In genomic region chr6:54762021-54762420, GRCm38 (mm10) we compare ENCODE assay signal across 19 mouse cellular contexts. TPM values are rescaled to one million over a fixed set of nuclear protein-coding genes. Genes with fewer than 3 reads are reported as not detected.
DNase-seq lines count a peak whose midpoint lies in the region; ATAC-seq and TF ChIP-seq lines count a peak whose summit lies in the region.
"Had no signal": no experiment of that assay in that cellular context is flagged by ENCODE, and none has a peak within 500 bp of the region (broad histone marks: within the 10 kb centered on the region; RNA-seq: fewer than 3 reads in every experiment).

No protein-coding gene starts in this region.

- DNase-seq in kidney, adult 2 months = peak; percentile 89
- DNase-seq in kidney, postnatal 4 days = no peak
- peak; percentile 70 for DNase-seq in midbrain, embryonic 11.5 days (ENCODE audit: low spot score, missing footprints)
- DNase-seq in midbrain, embryonic 14.5 days = no peak
- DNase-seq in MEL (ENCODE audit: low read depth, low spot score) = peak; percentile 30
- no peak for DNase-seq in frontal cortex, postnatal 25 days (ENCODE audit: low spot score in 2 of 2)
- DNase-seq: adrenal gland, postnatal 10 days; cerebellum, adult 11 months; cerebellum, adult 8-10 months; cerebellum, postnatal 14 days; gastrocnemius, postnatal 14 days; heart, postnatal 36 days had no signal

- H3K4me1 ChIP-seq in kidney, adult 2 months (ENCODE audit: control insufficient read depth, insufficient read depth, low read length) = peaks cover 11% of the 10 kb centered on the region; the same call in 1 of the 2 replicates
- peaks cover 15% of the 10 kb centered on the region for H3K4me1 ChIP-seq in midbrain, embryonic 11.5 days (ENCODE audit: control insufficient read depth, insufficient read depth, low read length)
- peaks cover 18% of the 10 kb centered on the region for H3K4me1 ChIP-seq in midbrain, embryonic 14.5 days (ENCODE audit: control insufficient read depth, insufficient read depth, low read length)
- peaks cover 0 to 8% of the 10 kb centered on the region in 2 experiments; a peak in 2 of 4 replicates for H3K4me1 ChIP-seq in MEL (ENCODE audit: control insufficient read depth in 1 of 2, insufficient read depth in 2 of 2, low read length in 2 of 2)

- no peaks in the 10 kb centered on the region for H3K9me3 ChIP-seq in midbrain, embryonic 11.5 days (ENCODE audit: control insufficient read depth, low read length)
- H3K9me3 ChIP-seq in midbrain, embryonic 14.5 days (ENCODE audit: control insufficient read depth, low read length) = no peaks in the 10 kb centered on the region
- no peaks in the 10 kb centered on the region for H3K9me3 ChIP-seq in MEL (replicated peaks; ENCODE audit: insufficient read depth, low read length)
- H3K9me3 ChIP-seq: embryonic facial prominence, embryonic 12.5 days; heart, embryonic 13.5 days; hindbrain, embryonic 12.5 days had no signal

- no peak overlapping the region for H3K4me2 ChIP-seq in midbrain, embryonic 11.5 days
- H3K4me2 ChIP-seq in midbrain, embryonic 14.5 days (ENCODE audit: low read length) = no peak overlapping the region
- H3K4me2 ChIP-seq: embryonic facial prominence, embryonic 12.5 days; heart, embryonic 13.5 days; hindbrain, embryonic 12.5 days had no signal

- no peaks in the 10 kb centered on the region for H3K27me3 ChIP-seq in kidney, adult 2 months (replicated peaks; ENCODE audit: control insufficient read depth, insufficient read depth, low read length)
- no peaks in the 10 kb centered on the region; the same call in 1 of the 2 replicates for H3K27me3 ChIP-seq in midbrain, embryonic 11.5 days (ENCODE audit: control insufficient read depth, insufficient read depth, low read length)
- no peaks in the 10 kb centered on the region for H3K27me3 ChIP-seq in midbrain, embryonic 14.5 days (ENCODE audit: control insufficient read depth, insufficient read depth, low read length)
- no peaks in the 10 kb centered on the region; a peak in 1 of 4 replicates for H3K27me3 ChIP-seq in MEL (ENCODE audit: control insufficient read depth in 1 of 2, insufficient read depth in 2 of 2, low read length in 2 of 2)
- H3K27me3 ChIP-seq: CH12.LX had no signal

- ATAC-seq in midbrain, embryonic 11.5 days (ENCODE audit: low FRiP score) = no peak
- no peak for ATAC-seq in midbrain, embryonic 14.5 days (ENCODE audit: low FRiP score, low TSS enrichment)
- peak; percentile 51; the same call in 1 of the 2 replicates for ATAC-seq in granulocyte monocyte progenitor cell, adult 5-6 weeks (replicated peaks; ENCODE audit: poor library complexity, severe bottlenecking)
- ATAC-seq: forebrain, embryonic 16.5 days; hindbrain, embryonic 16.5 days had no signal

- TF ChIP-seq RAD21 in MEL (IDR thresholded peaks at IDR 0.05; ENCODE audit: low read depth, low read length) = no peak

- WGBS in kidney, adult 2 months = 64% methylated on average over 5 of the region's 5 CpGs
- 77% methylated on average over 5 of the region's 5 CpGs for WGBS in midbrain, embryonic 11.5 days
- WGBS in midbrain, embryonic 14.5 days = 76% methylated on average over 5 of the region's 5 CpGs

- H3K36me3 ChIP-seq in kidney, adult 2 months (ENCODE audit: control insufficient read depth, insufficient read depth, low read length) = no peaks in the 10 kb centered on the region
- no peaks in the 10 kb centered on the region for H3K36me3 ChIP-seq in midbrain, embryonic 11.5 days (ENCODE audit: control insufficient read depth, insufficient read depth, low read length)
- H3K36me3 ChIP-seq in midbrain, embryonic 14.5 days (ENCODE audit: control insufficient read depth, insufficient read depth, low read length) = no peaks in the 10 kb centered on the region
- H3K36me3 ChIP-seq in MEL (ENCODE audit: control insufficient read depth in 1 of 2, insufficient read depth in 2 of 2, low read length in 2 of 2) = peaks cover 0 to 2% of the 10 kb centered on the region in 2 experiments; a peak in 1 of 4 replicates
- H3K36me3 ChIP-seq: embryonic facial prominence, embryonic 12.5 days; heart, embryonic 13.5 days; hindbrain, embryonic 12.5 days had no signal

- H3K79me2 ChIP-seq in MEL (ENCODE audit: control insufficient read depth, insufficient read depth, low read length, poor library complexity) = no peaks in the 10 kb centered on the region

- no peak overlapping the region for H3K9ac ChIP-seq in midbrain, embryonic 11.5 days (ENCODE audit: low read length)
- no peak overlapping the region for H3K9ac ChIP-seq in midbrain, embryonic 14.5 days (replicated peaks; ENCODE audit: low read length)
- H3K9ac ChIP-seq in MEL (ENCODE audit: control insufficient read depth, low read depth, low read length, poor library complexity, severe bottlenecking) = no peak overlapping the region
- H3K9ac ChIP-seq: embryonic facial prominence, embryonic 12.5 days; heart, embryonic 13.5 days; hindbrain, embryonic 12.5 days had no signal

- TF ChIP-seq POLR2A in kidney, adult 2 months (IDR thresholded peaks at IDR 0.05; ENCODE audit: low read depth, low read length) = no peak
- TF ChIP-seq POLR2A in MEL (IDR thresholded peaks at IDR 0.05; ENCODE audit: control insufficient read depth in 1 of 2, insufficient read depth in 1 of 2, low read depth in 1 of 2, low read length in 2 of 2, poor library complexity in 1 of 2) = no peak

- H3K27ac ChIP-seq in kidney, adult 2 months (ENCODE audit: insufficient read depth, low read depth, low read length) = 0 out of 2 replicates have a peak overlapping the region, but pooled peaks have one; percentile 1
- H3K27ac ChIP-seq in midbrain, embryonic 11.5 days (ENCODE audit: low read depth, low read length) = no peak overlapping the region
- no peak overlapping the region for H3K27ac ChIP-seq in midbrain, embryonic 14.5 days (replicated peaks; ENCODE audit: low read depth, low read length)
- no peak overlapping the region for H3K27ac ChIP-seq in MEL (ENCODE audit: control insufficient read depth, low read depth, low read length)
- H3K27ac ChIP-seq: embryonic facial prominence, embryonic 12.5 days; heart, embryonic 13.5 days; hindbrain, embryonic 12.5 days had no signal

- TF ChIP-seq EP300 in MEL (IDR thresholded peaks at IDR 0.05; ENCODE audit: low read depth in 1 of 2, low read length in 2 of 2) = no peak

- H3K4me3 ChIP-seq in kidney, adult 2 months (ENCODE audit: insufficient read depth, low read depth, low read length) = no peak overlapping the region
- no peak overlapping the region for H3K4me3 ChIP-seq in midbrain, embryonic 11.5 days (ENCODE audit: low read depth, low read length)
- H3K4me3 ChIP-seq in midbrain, embryonic 14.5 days (replicated peaks; ENCODE audit: low read depth, low read length) = no peak overlapping the region
- H3K4me3 ChIP-seq in MEL (ENCODE audit: control insufficient read depth in 1 of 2, insufficient read depth in 1 of 2, low read depth in 2 of 2, low read length in 2 of 2) = no peak overlapping the region
- H3K4me3 ChIP-seq: embryonic facial prominence, embryonic 12.5 days; heart, embryonic 13.5 days; hindbrain, embryonic 12.5 days had no signal

- no peak for TF ChIP-seq CTCF in kidney, adult 2 months (conservative IDR thresholded peaks at IDR 0.05; ENCODE audit: insufficient read depth, insufficient read length, low read depth, low read length)
- TF ChIP-seq CTCF in MEL (IDR thresholded peaks at IDR 0.05 in 2 of 3, conservative IDR thresholded peaks at IDR 0.05 in 1 of 3; ENCODE audit: control insufficient read depth in 1 of 3, insufficient read depth in 1 of 3, low read depth in 2 of 3, low read length in 3 of 3, poor library complexity in 1 of 3, severe bottlenecking in 1 of 3) = no peak

TF ChIP-seq in MEL, 35 proteins besides CTCF, POLR2A, EP300 and RAD21:
- TF ChIP-seq MEF2A (IDR thresholded peaks at IDR 0.05; ENCODE audit: extremely low read depth, insufficient replicate concordance, low read depth, low read length, poor library complexity, severe bottlenecking) (no peak), KAT2A (conservative IDR thresholded peaks at IDR 0.05; ENCODE audit: low read depth, low read length) (no peak), MXI1 (IDR thresholded peaks at IDR 0.05; ENCODE audit: low read depth, low read length) (no peak), UBTF (IDR thresholded peaks at IDR 0.05; ENCODE audit: borderline replicate concordance, insufficient read depth, low read depth, low read length) (no peak), MAFK (IDR thresholded peaks at IDR 0.05; ENCODE audit: borderline replicate concordance, low read depth, low read length) (no peak), POLR2AphosphoS2 (IDR thresholded peaks at IDR 0.05; ENCODE audit: low read length) (no peak), TAL1 (IDR thresholded peaks at IDR 0.05; ENCODE audit: low read length) (no peak), SMC3 (IDR thresholded peaks at IDR 0.05; ENCODE audit: low read depth, low read length) (no peak), MAX (IDR thresholded peaks at IDR 0.05; ENCODE audit: low read length) (no peak), NELFE (IDR thresholded peaks at IDR 0.05; ENCODE audit: low read depth, low read length) (no peak), ZNF384 (IDR thresholded peaks at IDR 0.05; ENCODE audit: low read depth, low read length) (no peak), NRF1 (IDR thresholded peaks at IDR 0.05; ENCODE audit: insufficient read depth, low read depth, low read length, poor library complexity, severe bottlenecking) (no peak)

RNA-seq across cellular contexts. Expression of gene Znrf2, which starts 54.7 kb away (rescaled TPM):
- 17.0 and 18.1 TPM in 2 replicates for polyA plus RNA-seq in kidney, adult 2 months (2012; rRNA removed)
- 2.9 and 3.5 TPM in 2 replicates for polyA plus RNA-seq in midbrain, embryonic 11.5 days (2014; fragmentation: Nextera tagmentation; extraction: Ambion mirVana)
- 8.8 and 11.6 TPM in 2 replicates for polyA plus RNA-seq in midbrain, embryonic 14.5 days (2014; fragmentation: Nextera tagmentation; extraction: Ambion mirVana)
- total RNA-seq in MEL (2012; rRNA removed) = 21.3 and 24.2 TPM in 2 replicates
- 10 to 100 TPM in 1 of 2 experiments, not detected in 1; 16.1 TPM for polyA plus RNA-seq in MEL (2012; ENCODE audit: insufficient read depth in 1 of 2, insufficient read length in 2 of 2, low read depth in 1 of 2, low replicate concordance in 2 of 2, missing spikeins in 1 of 2)
- total RNA-seq in granulocyte monocyte progenitor cell, adult 5-6 weeks (2014; fragmentation: Nextera tagmentation) = 50.5 and 62.5 TPM in 2 replicates
- total RNA-seq in granulocyte monocyte progenitor cell, adult 5-6 weeks (2017) = 66.7 and 73.5 TPM in 2 replicates

Comparison
In these comparisons a context has a peak if more than half of its experiments do, and no peak if none do; other contexts are left out.
1. DNase-seq: peak in kidney, adult 2 months (single experiment), midbrain, embryonic 11.5 days (single experiment) and MEL (single experiment); none in kidney, postnatal 4 days (0 of 2), midbrain, embryonic 14.5 days (single experiment) and frontal cortex, postnatal 25 days (0 of 2).